Mouse (Mus musculus) heart, adult 11 months (tissue): ENCODE results near the gene Chn2.

Experiments used
- DNase-seq: peaks from one replicate; pipeline ENCODE4 v3.0.0; 2022

Gene Chn2

DNA sequence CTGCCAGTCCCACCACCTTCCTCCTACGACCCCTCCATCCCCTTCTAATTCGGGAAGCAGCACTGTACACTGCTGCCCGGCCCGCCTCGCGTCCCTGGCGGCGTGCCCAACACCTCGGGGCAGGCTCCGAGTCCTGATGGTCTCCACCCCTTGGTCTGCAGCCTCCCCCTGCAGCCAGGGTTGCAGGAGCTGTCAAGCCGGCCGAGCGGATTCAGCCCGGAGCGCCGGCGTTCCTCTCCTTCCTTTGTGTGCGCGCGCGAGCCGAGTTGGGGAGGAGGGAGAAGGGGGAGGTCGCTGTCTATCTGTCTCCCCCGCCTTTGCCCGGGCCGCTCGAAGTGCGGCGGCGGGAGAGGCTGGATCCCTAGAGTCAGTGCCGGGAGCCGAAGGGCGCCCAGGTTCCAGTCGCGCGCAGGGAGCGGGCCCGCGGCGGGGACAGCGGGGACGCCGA is at the start of gene Chn2:
TSS of gene Chn2 (plus strand) at position 198 of the 448 bp plus-strand sequence.
- peak; percentile 97 for DNase-seq

DNA sequence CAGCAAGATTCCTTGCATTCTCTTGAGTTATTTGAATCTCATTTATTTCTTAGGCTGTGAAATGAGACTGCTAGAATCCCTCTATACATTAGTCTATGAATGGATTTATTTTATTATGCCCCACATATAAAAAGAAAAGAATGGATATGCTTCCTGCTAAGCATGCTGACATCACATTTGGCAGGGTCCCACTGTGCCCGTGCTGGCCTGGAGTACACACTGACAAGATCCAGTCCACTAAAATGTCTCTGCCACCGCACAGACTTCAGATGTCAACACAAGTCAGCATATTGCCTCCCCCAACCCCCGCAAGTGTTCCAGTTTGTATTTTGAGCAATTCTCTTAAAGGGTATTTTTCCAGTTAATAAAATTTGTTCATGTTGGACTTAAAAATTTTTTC is 47.0 kb upstream of the Chn2 start:
- DNase-seq = peak; percentile 64

DNA sequence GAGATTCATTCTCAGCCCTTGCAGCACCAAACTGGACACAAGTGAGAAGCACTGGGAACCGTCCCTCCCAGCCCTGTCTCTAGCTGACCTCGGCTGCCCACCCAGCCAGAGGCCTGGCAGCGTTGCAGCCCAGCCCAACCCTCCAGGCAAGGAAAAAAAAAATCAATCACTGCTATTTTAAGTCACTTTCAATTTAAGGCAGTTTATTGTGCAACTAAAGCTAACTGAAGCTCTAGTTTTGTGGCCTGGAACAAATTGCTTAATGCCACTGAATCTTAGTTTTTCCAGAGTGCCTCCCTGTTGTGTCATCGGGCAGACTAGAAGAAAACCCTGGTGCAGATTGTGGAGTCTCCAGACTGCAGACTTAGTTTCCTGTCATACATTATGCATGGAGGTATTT is 43.8 kb upstream of the Chn2 start:
- no peak for DNase-seq

DNA sequence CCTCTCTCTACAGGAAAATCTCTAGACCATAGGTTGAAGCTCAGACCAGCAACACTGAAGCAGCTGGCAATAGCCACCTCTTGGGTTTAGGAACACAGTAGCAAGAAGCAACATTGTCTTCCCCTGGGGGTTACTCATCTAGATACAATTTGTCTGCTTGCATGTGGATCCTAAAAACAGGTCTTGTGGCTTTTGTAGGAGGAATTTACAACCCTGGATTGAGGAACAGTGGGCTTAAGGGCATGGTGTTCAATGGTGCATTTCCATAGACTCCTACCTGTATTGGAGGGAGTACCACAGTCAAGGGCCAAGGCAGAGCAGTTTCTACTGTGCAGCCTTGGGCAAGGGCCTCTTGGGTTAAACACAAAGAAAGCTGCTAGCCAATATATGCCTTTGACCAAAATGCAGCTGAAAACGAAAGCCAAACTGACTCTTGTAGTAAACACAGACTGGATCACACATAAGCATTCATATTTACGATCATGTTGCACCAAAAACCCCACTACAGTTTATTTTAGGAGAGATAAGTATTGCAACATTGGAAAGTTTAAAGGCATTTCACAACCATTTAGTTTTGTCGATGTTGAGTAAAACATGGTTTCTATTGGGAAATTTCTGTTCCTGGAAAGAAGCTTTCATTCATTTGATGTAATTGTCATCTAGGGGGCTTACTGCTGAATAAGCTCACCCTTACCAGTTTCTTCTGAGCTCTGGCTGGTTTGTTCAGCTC is 43.0 kb upstream of the Chn2 start:
- DNase-seq = no peak

DNA sequence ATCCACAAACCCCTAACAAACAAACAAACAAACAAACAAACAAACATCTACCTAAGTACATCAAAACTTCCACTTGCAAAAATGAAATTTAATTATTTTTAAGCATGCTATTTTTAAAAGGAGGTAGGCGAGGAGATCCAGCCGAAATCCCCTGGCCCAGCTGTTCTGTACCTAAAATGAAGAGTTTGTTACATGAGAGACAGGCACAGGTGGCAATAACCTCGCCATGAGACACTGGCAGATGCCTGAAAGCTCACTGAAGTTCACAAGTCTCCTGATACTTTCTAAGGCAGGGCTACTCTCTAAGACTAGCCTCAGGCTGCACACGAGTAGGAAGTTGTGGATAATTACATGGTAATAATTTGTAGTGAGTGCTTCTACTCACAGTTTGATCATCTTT is 34.1 kb upstream of the Chn2 start:
- DNase-seq = no peak

DNA sequence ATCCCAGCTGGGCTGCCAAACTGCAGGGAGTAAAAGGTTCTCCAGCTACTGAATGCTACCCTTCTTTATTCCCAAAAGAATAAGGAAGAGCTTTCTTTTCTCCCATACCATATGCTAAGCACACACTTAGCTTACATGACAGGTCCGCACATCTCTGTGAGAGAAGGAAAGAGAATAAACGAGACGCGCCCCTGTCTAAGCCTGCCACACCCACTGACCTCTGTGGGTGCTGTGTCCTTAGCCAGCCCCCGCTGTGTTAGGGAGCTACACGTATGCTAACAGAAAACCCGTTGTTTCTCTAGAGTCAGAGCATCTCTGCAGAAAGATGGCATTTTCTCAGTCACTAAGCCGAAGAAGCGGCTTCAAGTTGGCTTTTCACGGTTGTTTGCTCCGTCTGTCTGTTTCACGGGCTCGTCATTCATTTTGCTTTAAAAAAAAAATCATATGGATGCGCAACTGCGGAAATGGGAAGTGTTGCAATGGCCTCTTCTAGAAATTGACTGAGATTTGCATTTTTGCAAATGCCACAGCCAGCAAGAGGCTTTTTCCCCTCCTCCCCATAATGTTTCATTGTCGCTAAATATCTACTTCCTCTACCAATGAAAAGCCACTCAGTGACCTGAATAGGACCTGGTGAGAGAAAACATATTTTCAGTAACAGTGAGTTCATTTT is 30.8 kb upstream of the Chn2 start:
- peak; percentile 82 for DNase-seq

DNA sequence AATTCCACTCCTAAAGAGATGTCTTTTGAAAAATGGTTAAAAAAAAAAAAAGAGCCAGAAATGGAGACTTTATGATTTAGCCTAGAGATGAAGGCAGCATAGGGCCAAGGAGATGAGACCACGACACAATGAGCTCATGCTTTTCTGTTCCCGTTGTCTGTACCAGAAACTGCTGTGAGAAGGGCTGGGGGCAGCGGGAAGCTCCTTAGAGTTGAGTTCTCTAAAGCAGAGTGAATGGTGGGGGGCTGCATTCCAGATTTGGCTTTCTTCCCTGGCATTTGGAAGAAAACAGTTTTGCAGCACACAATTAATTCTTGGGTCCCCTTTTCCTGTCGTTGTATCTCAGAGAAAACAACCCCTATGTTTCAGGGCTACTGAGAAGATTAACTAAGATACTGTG is 30.1 kb upstream of the Chn2 start:
- no peak for DNase-seq

DNA sequence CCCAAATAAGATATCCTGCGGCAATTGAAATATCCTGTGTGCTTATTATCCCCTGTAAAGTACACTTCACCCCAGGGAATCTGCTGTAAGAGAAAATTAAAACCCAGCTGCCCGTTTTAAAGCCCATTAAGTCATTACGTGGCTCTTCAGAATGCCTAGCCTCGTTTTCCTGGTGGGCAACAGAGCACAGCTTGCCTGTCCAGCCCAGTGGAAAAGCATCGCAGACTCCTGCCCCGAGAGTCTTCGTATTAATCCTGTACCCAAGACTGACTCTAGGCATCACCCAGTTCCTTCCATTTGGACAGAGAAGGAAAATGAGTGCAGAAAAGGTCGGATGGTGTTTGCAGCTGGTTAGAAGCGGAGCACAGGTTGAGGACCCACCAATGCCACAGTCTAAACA is 29.0 kb upstream of the Chn2 start:
- peak; percentile 78 for DNase-seq

DNA sequence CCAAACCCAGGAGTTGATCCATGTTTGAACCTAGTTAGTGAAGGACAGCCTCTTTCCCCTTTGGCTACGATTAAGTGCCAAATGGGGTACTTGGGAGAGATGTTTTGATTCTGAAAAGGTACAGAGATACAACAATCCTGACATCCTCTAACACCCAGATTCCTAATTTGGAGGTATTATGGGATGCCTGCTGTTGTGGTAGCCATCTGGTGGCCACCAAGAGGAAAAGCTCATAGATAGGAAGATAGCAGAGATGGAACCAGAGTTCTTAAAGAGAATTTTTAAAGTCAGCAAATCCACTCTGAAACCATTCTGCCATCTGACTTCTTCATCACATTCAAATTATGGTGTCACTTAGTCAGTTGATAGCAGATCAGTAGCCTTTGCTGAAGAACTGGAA is 27.2 kb upstream of the Chn2 start:
- DNase-seq = no peak

DNA sequence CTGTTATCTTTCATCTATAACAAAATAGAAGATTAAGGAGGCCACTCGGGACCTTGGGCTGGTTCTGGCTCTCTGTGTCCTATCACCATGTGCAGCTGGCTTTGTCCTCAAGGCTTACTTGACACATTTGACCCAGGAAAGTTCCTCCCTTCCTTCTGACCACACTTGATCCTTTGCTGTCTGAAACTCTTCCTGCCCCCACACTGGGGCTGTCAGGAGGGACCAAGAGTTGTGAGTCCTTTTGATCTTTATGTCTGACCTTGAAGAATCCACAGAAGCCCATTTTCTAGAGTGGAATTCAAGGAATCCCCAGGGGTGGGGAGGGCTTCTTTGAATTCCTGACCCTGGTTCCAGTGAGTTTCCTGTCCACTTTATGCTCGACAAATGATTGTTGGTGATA is 21.3 kb upstream of the Chn2 start:
- DNase-seq = peak; percentile 90

DNA sequence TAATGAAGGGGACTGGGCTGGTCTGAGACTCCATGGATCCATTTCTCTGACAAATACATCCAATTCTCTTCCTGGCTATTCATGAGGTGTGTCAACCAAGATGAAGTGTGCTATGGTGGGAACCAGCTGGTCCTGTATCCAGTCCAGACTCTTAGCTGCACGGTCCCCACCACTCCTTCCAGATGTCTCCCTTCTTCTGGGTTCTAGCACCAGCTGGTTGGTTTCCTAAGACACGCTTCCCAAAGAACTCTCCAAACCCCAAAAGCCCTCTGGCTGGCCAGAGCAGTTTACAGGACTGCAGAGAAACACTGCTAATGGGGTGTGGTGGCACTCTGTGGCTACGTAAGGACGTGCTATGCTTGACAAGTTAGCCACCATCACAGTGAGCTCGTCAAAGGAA is 20.5 kb upstream of the Chn2 start:
- DNase-seq = peak; percentile 91

DNA sequence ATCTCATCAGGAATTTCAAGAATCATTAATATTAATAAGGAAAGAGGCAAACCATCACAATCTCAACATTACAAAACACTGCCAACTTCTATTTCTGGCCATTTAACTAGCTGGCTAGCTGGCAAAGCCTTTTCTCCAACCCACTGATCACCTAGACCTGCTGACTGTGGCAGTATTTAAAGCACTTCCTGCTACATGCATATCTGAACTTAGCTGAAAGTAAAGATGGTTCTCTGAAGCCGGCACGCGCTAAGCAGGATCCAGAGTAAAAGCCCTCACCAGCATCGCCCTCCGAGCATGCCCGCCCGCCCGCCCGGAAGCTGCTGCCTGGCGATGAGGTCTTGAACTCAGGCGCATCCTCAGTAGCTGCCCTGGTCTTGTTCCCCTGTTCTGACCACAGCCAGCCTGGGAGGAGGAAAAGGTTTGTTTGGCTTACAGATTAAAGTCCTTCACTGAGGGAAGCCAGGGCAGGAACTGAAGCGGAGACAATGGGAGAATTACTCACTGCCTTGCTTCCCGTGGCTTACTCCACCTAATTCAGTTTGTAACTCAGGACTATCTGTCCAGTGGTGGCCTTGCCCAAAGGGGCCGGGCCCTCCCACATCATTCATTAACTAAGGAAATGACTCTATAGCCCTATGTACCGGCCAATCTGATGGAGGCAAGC is 18.1 kb upstream of the Chn2 start:
- DNase-seq = peak; percentile 97

DNA sequence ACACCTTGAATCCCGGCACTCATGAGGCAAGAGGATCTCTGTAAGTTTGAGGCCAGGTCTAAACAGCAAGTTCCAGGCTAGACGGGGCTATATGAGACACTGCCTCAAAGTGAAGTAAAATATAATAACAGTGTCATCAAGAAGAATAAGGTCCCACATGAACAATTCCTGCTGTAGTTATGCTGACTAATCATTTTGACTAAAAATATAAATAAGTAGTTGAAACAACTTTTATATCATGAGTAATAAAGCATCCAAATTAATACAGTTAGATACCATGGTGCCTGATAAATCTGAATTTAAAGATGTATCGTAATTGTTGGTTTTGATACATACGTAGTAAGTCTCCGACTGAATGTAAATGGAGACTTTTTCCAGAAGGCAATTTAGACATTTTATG is 15.5 kb upstream of the Chn2 start:
- DNase-seq = peak; percentile 34

DNA sequence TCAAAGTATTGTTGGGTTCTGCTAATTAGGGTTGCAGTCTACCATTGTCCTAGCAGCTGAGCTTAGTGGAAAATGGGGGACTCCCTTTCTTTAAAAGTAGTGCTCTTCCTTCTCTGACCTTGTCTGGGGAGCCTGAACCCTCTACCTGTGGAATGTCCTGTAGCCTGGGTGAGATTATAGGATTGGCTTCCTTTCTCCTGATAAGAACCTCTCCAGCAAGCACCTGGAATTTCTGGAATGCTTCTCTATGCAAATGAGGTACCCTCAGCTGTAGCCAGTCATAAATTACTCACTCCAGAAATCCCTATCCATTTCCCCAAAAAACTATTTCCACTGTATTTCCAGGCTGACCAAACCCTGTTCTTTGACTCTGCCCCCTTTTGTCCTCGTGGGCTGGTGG is 10.6 kb upstream of the Chn2 start:
- DNase-seq = peak; percentile 42

DNA sequence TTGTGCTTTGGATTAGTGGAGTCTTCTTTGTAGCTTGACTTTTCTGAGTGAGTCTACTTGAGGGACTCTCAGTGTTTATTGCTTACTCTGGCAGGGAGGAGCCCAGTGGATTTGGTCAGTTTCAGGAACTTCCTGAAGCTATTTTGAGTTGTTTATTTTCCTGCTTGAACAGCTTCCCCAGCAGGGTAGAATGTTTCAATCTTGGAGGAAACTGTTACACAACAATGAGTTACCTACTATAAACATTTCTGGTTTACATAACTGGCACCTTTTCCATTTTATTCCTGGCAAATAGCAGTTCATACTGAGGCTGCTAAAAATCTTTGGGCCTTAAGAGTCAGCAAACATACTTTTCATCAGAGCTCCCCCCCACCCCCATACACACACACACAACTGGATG is 9.0 kb upstream of the Chn2 start:
- peak; percentile 18 for DNase-seq

DNA sequence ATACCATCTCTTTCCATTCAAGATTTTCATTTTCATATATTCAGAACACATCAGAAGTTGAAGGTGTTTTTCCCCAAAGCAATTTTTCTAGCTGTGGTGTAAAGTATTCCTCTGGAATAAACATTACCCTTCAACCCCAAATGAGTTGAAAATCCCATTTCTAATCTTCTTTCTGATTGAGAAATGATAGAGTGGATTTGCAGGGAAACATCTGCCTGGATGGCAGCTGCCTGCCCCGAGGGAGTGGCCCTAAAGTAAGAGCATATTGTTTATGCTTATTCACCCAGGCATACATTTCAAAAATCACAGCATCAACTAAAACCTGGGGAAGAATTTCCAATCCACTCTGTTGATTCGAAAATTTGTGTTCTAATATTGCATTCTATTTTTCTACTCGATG is 8.6 kb upstream of the Chn2 start:
- peak; percentile 48 for DNase-seq

DNA sequence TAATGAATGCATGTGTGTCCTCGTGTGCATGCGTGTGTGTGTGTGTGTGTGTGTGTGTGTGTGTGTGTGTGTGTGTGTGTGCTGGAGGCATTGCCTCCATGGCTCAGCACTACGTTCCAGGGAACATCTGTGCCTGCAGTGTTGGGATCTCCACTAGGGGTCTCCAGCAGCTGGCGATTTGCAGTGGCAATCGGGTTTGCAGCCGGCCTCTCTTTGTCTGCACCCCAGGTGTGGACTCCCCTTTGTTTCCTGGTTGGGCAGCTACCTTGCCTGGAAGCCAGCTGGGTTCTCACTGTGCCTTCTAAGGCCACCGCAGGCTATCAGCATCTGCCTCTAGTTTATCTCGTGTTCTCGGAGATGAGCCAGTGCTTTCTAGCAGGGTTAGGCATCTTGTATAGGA is 4.9 kb upstream of the Chn2 start:
- peak; percentile 95 for DNase-seq

DNA sequence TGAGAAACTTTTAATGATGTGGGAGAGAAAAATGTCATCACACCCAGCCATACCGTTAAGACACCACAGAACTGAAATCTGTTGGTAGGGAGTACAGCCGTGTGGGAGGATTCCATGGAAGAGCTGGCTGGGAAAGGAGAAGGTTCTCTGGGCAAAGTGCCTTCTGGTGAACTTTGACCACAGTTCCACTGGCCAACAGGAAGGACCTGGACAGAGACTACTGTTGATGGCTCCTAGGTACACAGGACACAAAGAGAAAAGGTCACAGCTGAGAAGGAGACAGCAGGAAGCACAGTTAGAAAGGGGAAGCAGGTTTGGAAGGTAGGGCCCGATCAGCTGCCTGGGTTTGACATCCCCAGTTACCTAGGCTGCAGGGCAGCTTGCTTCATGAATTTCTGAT is 3.8 kb upstream of the Chn2 start:
- peak; percentile 65 for DNase-seq

DNA sequence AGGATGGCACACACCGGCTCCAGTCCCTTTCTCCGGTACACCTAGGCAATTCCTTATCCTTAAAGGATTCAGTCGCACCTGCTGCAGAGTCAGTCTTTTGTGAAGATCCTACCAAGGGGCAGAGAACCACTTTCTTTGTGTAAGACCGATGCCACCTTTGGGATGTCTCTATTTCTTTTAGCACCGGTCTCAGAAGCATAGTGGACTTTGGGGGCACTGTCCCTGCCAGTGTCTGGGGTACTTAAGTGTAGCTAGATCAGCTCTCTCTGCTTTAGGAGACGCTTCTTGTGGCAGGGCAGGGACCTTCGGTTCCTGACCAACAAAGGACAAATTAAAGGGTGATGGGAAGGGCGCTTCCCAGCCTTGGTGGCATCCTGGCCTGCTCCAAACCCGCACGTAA is 488 bp upstream of the Chn2 start:
- no peak for DNase-seq

DNA sequence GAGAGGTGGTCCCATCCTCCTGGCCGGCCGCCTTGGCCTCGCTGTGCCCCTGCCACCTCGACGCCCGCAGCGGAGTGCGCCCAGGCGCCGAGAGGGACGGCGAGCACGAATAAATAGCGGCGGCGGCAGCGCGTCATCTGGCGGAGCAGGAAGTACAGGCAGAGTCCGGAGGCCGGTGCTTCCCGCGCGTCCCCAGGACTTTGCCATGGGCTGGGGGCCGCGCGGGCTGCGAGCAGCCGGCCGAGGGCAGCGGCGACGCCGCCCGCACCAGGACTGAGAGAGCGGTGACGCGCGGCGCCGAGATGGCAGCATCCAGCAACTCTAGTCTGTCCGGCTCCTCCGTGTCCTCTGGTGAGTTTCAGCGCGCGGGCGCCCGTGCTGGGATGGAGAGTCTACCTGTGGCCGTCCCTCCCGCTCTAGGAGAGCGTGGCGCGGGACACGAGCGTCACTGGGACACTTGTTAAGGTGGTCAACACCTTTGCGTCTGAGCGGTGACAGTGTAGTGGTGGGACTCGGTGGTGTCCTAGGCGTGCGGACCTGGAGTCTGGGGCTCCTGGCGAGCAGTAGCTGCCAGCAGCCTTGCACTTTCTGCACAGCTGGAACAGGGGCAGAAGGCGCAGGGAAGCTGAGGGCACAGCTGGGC is 572 bp downstream of the Chn2 start:
- no peak for DNase-seq

DNA sequence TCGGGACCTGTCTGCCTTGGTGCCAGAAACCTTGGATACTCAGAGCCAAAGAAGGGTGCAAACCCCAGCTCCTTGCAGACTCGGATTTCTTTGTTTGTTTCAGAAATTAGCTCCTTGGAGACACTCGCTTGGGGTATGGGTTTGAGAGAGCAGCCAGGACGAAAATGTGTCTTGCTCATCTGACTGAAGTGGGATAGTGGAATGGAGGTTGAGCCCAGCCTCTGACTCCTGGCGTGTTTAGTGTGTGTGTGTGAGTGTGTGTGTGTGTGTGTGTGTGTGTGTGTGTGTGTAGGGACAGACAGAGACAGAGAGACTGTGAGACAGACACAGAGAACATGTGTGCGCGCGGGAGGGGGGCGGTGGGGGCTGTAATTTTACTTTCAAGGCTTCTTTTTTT is 1.1 kb downstream of the Chn2 start:
- no peak for DNase-seq

DNA sequence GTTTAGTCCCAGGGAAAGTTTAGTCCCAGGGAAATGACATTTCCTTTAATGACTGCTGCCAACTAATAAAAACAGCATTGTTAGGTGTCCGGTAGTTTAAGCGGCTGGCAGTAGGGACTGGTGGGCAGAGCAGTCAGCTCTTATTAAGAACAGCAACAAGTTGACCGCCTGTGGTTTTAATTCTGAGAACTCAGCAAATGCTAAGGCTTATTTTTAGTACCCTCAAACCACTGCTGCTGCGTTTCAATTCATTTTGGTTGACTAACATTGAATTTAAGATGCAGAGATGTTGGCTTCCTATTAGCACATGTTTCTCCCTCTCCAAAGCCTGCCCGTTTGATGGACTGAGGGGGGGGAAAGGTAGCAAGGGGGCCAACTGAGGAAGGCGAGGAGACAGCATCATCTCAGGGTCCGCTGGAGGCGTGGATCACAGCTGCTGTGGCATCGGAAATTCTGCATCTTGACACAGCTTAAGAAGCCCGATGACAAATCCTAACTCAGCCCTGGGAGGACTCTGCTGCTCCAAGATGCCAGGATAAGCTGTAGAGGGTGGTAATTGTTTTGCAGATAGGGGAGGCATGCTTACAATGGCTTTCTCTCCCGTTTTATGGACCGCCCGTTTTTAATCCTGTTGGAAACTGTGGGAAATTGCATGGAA is 2.2 kb downstream of the Chn2 start:
- peak; percentile 82 for DNase-seq

DNA sequence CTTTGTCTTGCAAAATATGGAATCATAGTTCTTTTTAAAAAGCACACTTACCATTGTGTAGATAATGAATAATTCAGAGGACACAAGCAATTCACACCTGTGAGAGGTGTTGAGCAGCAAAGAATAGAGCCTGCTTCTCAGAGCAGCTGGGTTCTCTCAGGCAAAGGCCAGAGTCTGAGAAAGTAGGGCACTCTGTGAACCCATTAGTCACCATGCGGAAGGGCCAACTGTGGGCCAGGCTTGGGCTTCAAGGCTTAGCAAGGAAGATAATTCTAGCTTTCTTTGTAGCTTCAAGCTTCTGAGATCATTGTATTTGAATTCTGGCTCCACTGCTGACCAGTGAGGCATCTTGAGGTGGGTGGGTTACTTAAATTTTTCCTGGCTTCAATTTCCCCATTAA is 2.8 kb downstream of the Chn2 start:
- peak; percentile 72 for DNase-seq
